Mouse (Mus musculus) forebrain, embryonic 15.5 days (tissue): ENCODE data around the gene Slc25a41. TPM values are rescaled to one million over a fixed set of nuclear protein-coding genes. Genes with fewer than 3 reads are reported as not detected.

ENCODE experiments used
- ATAC-seq: fragments of 200-750 bp; cut with Nextera tagmentation; replicated peaks from 2 replicates; pipeline ENCODE4 v1.8.0; 2017; ENCODE audit warnings: mild to moderate bottlenecking, moderate TSS enrichment, moderate library complexity
- H3K27ac ChIP-seq: fragments of 300-500 bp; sonication (generic); replicated peaks from 2 replicates; pipeline ENCODE4 v1.5.1; 2015; ENCODE audit warnings: mild to moderate bottlenecking, inconsistent platforms
- H3K27me3 ChIP-seq: fragments of 300-500 bp; sonication (generic); 2 replicates; pipeline ENCODE4 v1.6.1; 2015; ENCODE audit warnings: inconsistent platforms
- H3K36me3 ChIP-seq: fragments of 300-500 bp; sonication (generic); 2 replicates; pipeline ENCODE4 v1.6.1; 2015; ENCODE audit warnings: mild to moderate bottlenecking, inconsistent platforms
- H3K4me1 ChIP-seq: fragments of 300-500 bp; sonication (generic); 2 replicates; pipeline ENCODE4 v1.6.1; 2015; ENCODE audit warnings: inconsistent platforms
- H3K4me2 ChIP-seq: fragments of 300-500 bp; sonication (generic); replicated peaks from 2 replicates; pipeline ENCODE4 v1.6.1; 2015; ENCODE audit warnings: mild to moderate bottlenecking, inconsistent platforms
- H3K4me3 ChIP-seq: fragments of 300-500 bp; sonication (generic); 2 replicates; pipeline ENCODE4 v1.5.1; 2015; ENCODE audit warnings: mild to moderate bottlenecking, inconsistent platforms
- H3K9ac ChIP-seq: fragments of 300-500 bp; sonication (generic); replicated peaks from 2 replicates; pipeline ENCODE4 v1.6.1; 2015; ENCODE audit warnings: mild to moderate bottlenecking, inconsistent platforms
- H3K9me3 ChIP-seq: fragments of 300-500 bp; sonication (generic); 2 replicates; pipeline ENCODE4 v1.6.1; 2016; ENCODE audit warnings: inconsistent platforms
- WGBS: fragments of 180-500 bp; shearing (Covaris S2); methylation state at CpG from one replicate; pipeline ENCODE4 v1.1.7; 2015; ENCODE audit warnings: mixed read lengths; 5-methylcytosine and 5-hydroxymethylcytosine counted together
- polyA plus RNA-seq: library from polyadenylated mRNA; unstranded; fragments of >200 nt; fragmentation: Nextera tagmentation; extraction: Ambion mirVana; gene quantifications from 2 replicates; pipeline ENCODE4 v1.2.1, GENCODE M21; 2015

Gene Slc25a41
- polyA plus RNA-seq, 1 experiment from 2014 or later, result not detected

DNA sequence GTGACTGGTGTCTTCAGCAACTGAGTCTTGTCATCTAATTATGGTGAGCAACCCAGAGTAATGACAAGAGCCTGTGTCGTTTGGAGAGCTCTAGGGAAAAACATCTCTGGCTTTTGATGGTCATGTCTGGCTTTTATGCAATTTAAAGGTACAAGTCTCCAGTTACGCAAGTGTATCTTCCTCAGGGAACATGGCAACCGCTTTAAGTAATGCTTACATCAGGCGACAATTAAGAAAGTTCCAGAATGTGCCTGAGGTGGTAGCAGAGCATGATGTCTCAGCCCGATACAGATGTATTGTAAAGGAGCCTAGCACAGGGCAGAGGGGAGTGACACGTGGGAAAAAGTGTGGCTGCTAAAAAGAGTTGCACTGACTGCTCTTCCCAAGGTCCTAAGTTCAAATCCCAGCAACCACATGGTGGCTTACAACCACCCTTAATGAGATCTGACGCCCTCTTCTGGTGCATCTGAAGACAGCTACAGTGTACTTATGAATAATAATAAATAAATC lies 52.5 kb downstream of the Slc25a41 start:
- H3K36me3 ChIP-seq, result peaks cover 14% of the 10 kb centered on the region
- no peaks in the 10 kb centered on the region for H3K27me3 ChIP-seq
- peak overlapping the region; percentile 93 for H3K4me3 ChIP-seq
- H3K4me2 ChIP-seq, result peak overlapping the region; percentile 79
- H3K9ac ChIP-seq, result peak overlapping the region; percentile 80
- H3K27ac ChIP-seq, result no peak overlapping the region; the same call in 1 of the 2 replicates
- H3K9me3 ChIP-seq, result no peaks in the 10 kb centered on the region
- no peak for ATAC-seq
- 70% methylated on average over 7 of the region's 7 CpGs for WGBS
- peaks cover 16% of the 10 kb centered on the region for H3K4me1 ChIP-seq

DNA sequence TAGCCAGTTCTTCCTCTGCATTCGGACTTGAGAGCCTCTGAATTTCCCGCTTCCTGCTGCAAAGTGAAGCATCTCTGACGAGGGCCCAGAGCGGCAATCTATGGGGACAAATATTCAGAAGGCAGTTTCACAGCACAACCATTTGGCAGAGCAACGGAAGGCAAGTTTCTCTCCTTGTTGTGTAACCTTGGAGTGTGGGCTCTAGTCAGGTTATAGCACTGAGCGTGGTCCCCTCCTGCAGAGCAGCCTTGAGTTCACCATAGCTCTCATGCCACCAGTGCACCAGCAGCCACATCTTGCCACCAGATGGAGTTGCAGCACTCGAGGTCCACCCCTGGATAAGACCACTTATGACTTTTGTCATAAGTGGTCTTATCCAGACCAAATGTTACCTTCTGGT lies 53.0 kb downstream of the Slc25a41 start:
- H3K27ac ChIP-seq, result no peak overlapping the region
- peaks cover 16% of the 10 kb centered on the region for H3K4me1 ChIP-seq
- no peak overlapping the region for H3K4me2 ChIP-seq
- H3K36me3 ChIP-seq, result peaks cover 8% of the 10 kb centered on the region
- 93% methylated on average over 7 of the region's 7 CpGs for WGBS
- no peaks in the 10 kb centered on the region for H3K9me3 ChIP-seq
- H3K27me3 ChIP-seq, result no peaks in the 10 kb centered on the region
- H3K4me3 ChIP-seq, result no peak overlapping the region
- no peak overlapping the region for H3K9ac ChIP-seq
- ATAC-seq, result no peak

GRCm38 (mm10) chr17:56986105-56986805 lies 55.2 kb downstream of the Slc25a41 start:
- no peak overlapping the region for H3K4me2 ChIP-seq

GRCm38 (mm10) chr17:56985656-56986055 lies 55.8 kb downstream of the Slc25a41 start:
- Histone ChIP-seq H3K27ac (no peak overlapping the region), H3K4me2 (no peak overlapping the region), H3K27me3 (no peaks in the 10 kb centered on the region), H3K36me3 (no peaks in the 10 kb centered on the region), H3K9ac (no peak overlapping the region), H3K4me3 (no peak overlapping the region), H3K4me1 (peaks cover 3% of the 10 kb centered on the region), H3K9me3 (no peaks in the 10 kb centered on the region)
- 75% methylated on average over 3 of the region's 3 CpGs for WGBS
- ATAC-seq, result no peak

More at GRCm38 (mm10) chr17:56986105-56986805, 55.2 kb downstream of the Slc25a41 start:
- Histone ChIP-seq H3K9me3 (no peaks in the 10 kb centered on the region), H3K27me3 (no peaks in the 10 kb centered on the region), H3K36me3 (no peaks in the 10 kb centered on the region), H3K27ac (no peak overlapping the region), H3K9ac (no peak overlapping the region), H3K4me3 (no peak overlapping the region), H3K4me1 (peaks cover 9% of the 10 kb centered on the region)
- WGBS, result 93% methylated on average over 3 of the region's 3 CpGs
- ATAC-seq, result no peak

DNA sequence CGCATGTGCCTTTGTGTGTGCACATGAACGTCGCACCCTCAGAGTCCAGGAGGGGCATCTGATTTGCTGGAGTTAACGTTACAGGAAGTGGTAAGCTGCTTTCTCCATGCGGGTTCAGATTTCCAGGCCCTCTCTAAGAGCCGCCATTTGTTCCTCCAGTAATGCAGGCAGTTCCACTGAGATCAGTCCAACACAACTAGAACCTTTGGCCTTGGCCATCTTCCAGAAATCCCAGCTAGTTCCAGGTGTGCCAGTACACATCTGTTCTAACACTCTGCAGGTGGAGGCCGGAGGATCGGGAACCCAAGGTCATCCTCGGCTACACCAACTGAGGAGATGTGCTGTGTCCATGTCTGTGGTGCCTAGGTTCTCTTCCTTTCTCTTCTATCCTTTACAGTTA lies 56.6 kb downstream of the Slc25a41 start:
- Histone ChIP-seq H3K4me1 (peaks cover 3% of the 10 kb centered on the region; the same call in 1 of the 2 replicates), H3K9ac (no peak overlapping the region), H3K4me3 (no peak overlapping the region), H3K27me3 (no peaks in the 10 kb centered on the region), H3K27ac (no peak overlapping the region), H3K4me2 (no peak overlapping the region), H3K36me3 (no peaks in the 10 kb centered on the region), H3K9me3 (no peaks in the 10 kb centered on the region)
- WGBS, result 87% methylated on average over 9 of the region's 9 CpGs
- no peak for ATAC-seq

Other genes starting within 250 kb of the Slc25a41 start
- 4.4 and 4.5 TPM in 2 replicates for gene Rfx2, start 210.6 kb downstream of the Slc25a41 start, polyA plus RNA-seq
- gene Acsbg2, start 167.2 kb downstream of the Slc25a41 start, polyA plus RNA-seq, result not detected in 2 replicates
- gene 1700061G19Rik, start 166.2 kb downstream of the Slc25a41 start, polyA plus RNA-seq, result 0.43 and 0.50 TPM in 2 replicates
- gene Mllt1, start 106.2 kb downstream of the Slc25a41 start, polyA plus RNA-seq, result 88.4 and 91.1 TPM in 2 replicates
- not detected in 2 replicates for gene Acer1, start 59.5 kb downstream of the Slc25a41 start, polyA plus RNA-seq
- gene Clpp, start 51.3 kb downstream of the Slc25a41 start, polyA plus RNA-seq, result 162 and 175 TPM in 2 replicates
- gene Alkbh7, start 44.3 kb downstream of the Slc25a41 start, polyA plus RNA-seq, result 43.7 and 46.2 TPM in 2 replicates
- 0.45 and 0.55 TPM in 2 replicates for gene Pspn, start 41.6 kb downstream of the Slc25a41 start, polyA plus RNA-seq
- gene Gtf2f1, start 30.4 kb downstream of the Slc25a41 start, polyA plus RNA-seq, result 80.4 and 81.7 TPM in 2 replicates
- gene Gm17949, start 30.2 kb downstream of the Slc25a41 start, polyA plus RNA-seq, result 0.31 and 0.47 TPM in 2 replicates
- 35.2 and 37.0 TPM in 2 replicates for gene Khsrp, start 10.1 kb downstream of the Slc25a41 start, polyA plus RNA-seq
- gene Crb3, start 17.5 kb upstream of the Slc25a41 start, polyA plus RNA-seq, result 1.3 and 2.0 TPM in 2 replicates
- gene Slc25a23, start 18.2 kb upstream of the Slc25a41 start, polyA plus RNA-seq, result 27.6 and 29.1 TPM in 2 replicates
- 3.9 and 4.4 TPM in 2 replicates for gene Dennd1c, start 36.9 kb upstream of the Slc25a41 start, polyA plus RNA-seq
- gene Tubb4a, start 46.1 kb upstream of the Slc25a41 start, polyA plus RNA-seq, result 239 and 253 TPM in 2 replicates
- gene Tnfsf9, start 63.7 kb upstream of the Slc25a41 start, polyA plus RNA-seq, result 10.2 and 10.3 TPM in 2 replicates
- gene Cd70, start 108.1 kb upstream of the Slc25a41 start, polyA plus RNA-seq, result 0.28 TPM in 1 of 2 replicates, not detected in the other
- not detected in 2 replicates for gene Tnfsf14, start 152.5 kb upstream of the Slc25a41 start, polyA plus RNA-seq
- gene C3, start 186.5 kb upstream of the Slc25a41 start, polyA plus RNA-seq, result 0.59 and 0.93 TPM in 2 replicates
- 17.0 and 17.7 TPM in 2 replicates for gene Gpr108, start 206.8 kb upstream of the Slc25a41 start, polyA plus RNA-seq
- gene Trip10, start 207.8 kb upstream of the Slc25a41 start, polyA plus RNA-seq, result 12.4 and 15.4 TPM in 2 replicates
- 1.2 and 1.5 TPM in 2 replicates for gene Vav1, start 237.4 kb upstream of the Slc25a41 start, polyA plus RNA-seq